Mouse (Mus musculus): ENCODE measurements around the gene Cnp.

The Cnp gene

GRCm38 (mm10) chr11:100618761-100619484 lies 44.2 kb downstream of the Cnp start, which contains the start of gene Nkiras2:
Nkiras2 (plus strand) TSS chr11:100619244.
- in situ Hi-C loops (cut with MboI, MseI), result no loop called here

GRCm38 (mm10) chr11:100619485-100619975 lies 44.8 kb downstream of the Cnp start:
- in situ Hi-C loops (cut with MboI, MseI), result no loop called here

- in situ Hi-C loops (cut with MboI, MseI), result loop anchor here (5.0 kb wide), 1 partner anchor 43 kb away; no protein-coding TSS in a partner anchor
Observed at GRCm38 (mm10) chr11:100619982-100620381, 45.3 kb downstream of the Cnp start, which contains the start of gene Dnajc7. Dnajc7 (minus strand) TSS chr11:100620168.

GRCm38 (mm10) chr11:100622714-100623113 lies 48.0 kb downstream of the Cnp start:
- in situ Hi-C loops (cut with MboI, MseI), result loop anchor here (5.0 kb wide), 1 partner anchor 45 kb away; no protein-coding TSS in a partner anchor

- in situ Hi-C loops (cut with MboI, MseI), result loop anchor here (5.0 kb wide), 1 partner anchor 47 kb away; no protein-coding TSS in a partner anchor
Observed at GRCm38 (mm10) chr11:100623867-100624266, 49.2 kb downstream of the Cnp start.

GRCm38 (mm10) chr11:100625754-100626700 lies 51.3 kb downstream of the Cnp start:
- in situ Hi-C loops (cut with MboI, MseI), result no loop called here

GRCm38 (mm10) chr11:100626701-100627195 lies 52.0 kb downstream of the Cnp start:
- in situ Hi-C loops (cut with MboI, MseI), result no loop called here

GRCm38 (mm10) chr11:100628056-100628455 lies 53.4 kb downstream of the Cnp start:
- in situ Hi-C loops (cut with MboI, MseI), result no loop called here

- in situ Hi-C loops (cut with MboI, MseI), result no loop called here
Observed at GRCm38 (mm10) chr11:100628862-100629352, 54.2 kb downstream of the Cnp start.

- in situ Hi-C loops (cut with MboI, MseI), result no loop called here
Observed at GRCm38 (mm10) chr11:100634530-100634929, 59.8 kb downstream of the Cnp start.

- in situ Hi-C loops (cut with MboI, MseI), result loop anchor here (5.0 to 10.0 kb wide), 2 partner anchors 37 to 494 kb away; no protein-coding TSS in a partner anchor
Observed at GRCm38 (mm10) chr11:100640159-100640906, 65.6 kb downstream of the Cnp start.

Measured in T-helper 2 cell (primary cell).